Mouse (Mus musculus): ENCODE measurements around the gene Stxbp6.

Gene Stxbp6

GRCm38 (mm10) chr12:44903205-44903732 is 171.2 kb downstream of the Stxbp6 start:
- no peak for DNase-seq

- no peak for DNase-seq
Measured at GRCm38 (mm10) chr12:44899173-44899870, 175.2 kb downstream of the Stxbp6 start.

GRCm38 (mm10) chr12:44896460-44896859 is 178.0 kb downstream of the Stxbp6 start:
- no peak for DNase-seq

- no peak for DNase-seq
Measured at GRCm38 (mm10) chr12:44889677-44890393, 184.7 kb downstream of the Stxbp6 start.

GRCm38 (mm10) chr12:44886826-44887225 is 187.7 kb downstream of the Stxbp6 start:
- no peak for DNase-seq

- no peak for DNase-seq
Measured at GRCm38 (mm10) chr12:44872697-44873096, 201.8 kb downstream of the Stxbp6 start.

- no peak for DNase-seq
Measured at GRCm38 (mm10) chr12:44865442-44865841, 209.1 kb downstream of the Stxbp6 start.

GRCm38 (mm10) chr12:44859454-44859853 is 215.1 kb downstream of the Stxbp6 start:
- DNase-seq, result peak; percentile 4

GRCm38 (mm10) chr12:44858110-44858885 is 216.2 kb downstream of the Stxbp6 start:
- DNase-seq, result peak; percentile 77

GRCm38 (mm10) chr12:44852024-44852423 is 222.5 kb downstream of the Stxbp6 start:
- no peak for DNase-seq

- no peak for DNase-seq
Measured at GRCm38 (mm10) chr12:44850516-44850915, 224.0 kb downstream of the Stxbp6 start.

- peak; percentile 56 for DNase-seq
Measured at GRCm38 (mm10) chr12:44848483-44849221, 225.9 kb downstream of the Stxbp6 start.

GRCm38 (mm10) chr12:44840585-44840984 is 233.9 kb downstream of the Stxbp6 start:
- DNase-seq, result no peak

- DNase-seq, result no peak
Measured at GRCm38 (mm10) chr12:44839594-44840373, 234.7 kb downstream of the Stxbp6 start.

GRCm38 (mm10) chr12:44835879-44836467 is 238.5 kb downstream of the Stxbp6 start:
- no peak for DNase-seq

- no peak for DNase-seq
Measured at GRCm38 (mm10) chr12:44811895-44812294, 262.6 kb downstream of the Stxbp6 start.

- no peak for DNase-seq
Measured at GRCm38 (mm10) chr12:44804213-44804612, 270.3 kb downstream of the Stxbp6 start.
